Mouse (Mus musculus) CD8-positive naive resting alpha-beta T cell, adult 2 months (primary cell): ENCODE results near the gene Mybbp1a.
"Not testable (repeated sequence)": the region's sequence is repeated elsewhere in the genome, so short reads cannot be mapped to it uniquely, and the experiment has no call there.

ENCODE experiments used
- DNase-seq, 2 experiments: peaks; one replicate each; pipeline ENCODE4 v3.0.0; 2022; ENCODE audit warnings: low read depth in 2 of 2, low spot score in 2 of 2

Mybbp1a gene

DNA sequence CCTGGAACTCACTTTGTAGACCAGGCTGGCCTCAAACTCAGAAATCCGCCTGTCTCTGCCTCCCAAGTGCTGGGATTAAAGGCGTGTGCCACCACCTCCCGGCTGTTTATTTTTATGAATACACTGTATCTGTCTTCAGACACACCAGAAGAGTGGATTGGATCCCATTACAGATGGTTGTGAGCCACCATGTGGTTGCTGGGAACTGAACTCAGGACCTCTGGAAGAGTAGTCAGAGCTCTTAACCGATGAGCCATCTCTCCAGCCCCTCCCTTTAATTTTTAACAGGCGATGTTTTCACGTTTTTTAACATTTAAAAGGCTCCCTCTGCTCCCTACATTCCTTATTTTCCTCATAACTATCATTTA lies 574 bp upstream of the Mybbp1a start:
- not testable (repeated sequence) for DNase-seq

- DNase-seq = peak; percentile 48 to 72
Observed at GRCm38 (mm10) chr11:72446311-72447105, 5.4 kb downstream of the Mybbp1a start.

GRCm38 (mm10) chr11:72447475-72447874 lies 6.3 kb downstream of the Mybbp1a start:
- DNase-seq = no peak

GRCm38 (mm10) chr11:72452140-72452665 lies 11.0 kb downstream of the Mybbp1a start:
- DNase-seq = no peak

DNA sequence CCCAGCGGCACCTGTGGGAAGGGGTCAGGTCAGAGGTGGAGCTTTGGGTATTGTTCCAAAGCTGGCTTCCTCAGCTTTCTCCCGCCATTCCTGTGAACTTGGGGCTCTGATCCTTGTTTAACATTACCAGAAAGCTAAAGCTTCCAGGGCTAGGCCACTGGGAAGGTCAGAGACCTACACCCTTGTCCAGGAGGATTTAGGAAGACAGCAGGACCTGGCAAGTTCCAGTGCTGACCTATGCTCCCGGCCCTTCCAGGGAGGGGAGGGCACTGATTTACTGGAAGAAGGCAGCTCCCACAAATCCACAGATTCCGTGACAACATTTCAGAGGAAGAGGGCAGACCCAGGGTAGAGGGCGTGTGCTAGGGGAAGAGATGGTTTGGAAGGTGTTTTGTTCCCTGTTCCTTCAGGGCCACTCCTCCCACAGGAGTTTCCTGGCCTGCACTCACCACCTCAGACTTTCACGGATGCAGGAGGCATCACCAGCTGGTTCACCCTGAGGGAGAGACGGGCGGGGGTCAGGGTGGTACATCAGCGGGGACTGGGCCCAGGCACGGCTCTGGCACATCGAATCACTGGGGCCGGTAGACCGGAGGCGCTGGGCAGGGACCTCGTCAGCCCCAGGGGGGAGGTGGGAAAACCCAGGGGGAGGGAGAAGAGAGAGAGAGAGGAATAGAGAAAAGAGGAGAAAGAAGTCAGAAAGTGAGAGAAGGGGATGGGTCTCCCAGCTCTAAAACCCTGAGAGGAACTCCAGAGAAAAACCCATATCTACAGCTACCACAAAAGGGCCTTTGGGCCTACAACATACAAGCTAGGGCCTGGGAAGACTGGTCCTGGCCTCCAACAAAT lies 12.2 kb downstream of the Mybbp1a start:
- DNase-seq = no peak

- no peak for DNase-seq
Observed at GRCm38 (mm10) chr11:72455694-72456093, 14.5 kb downstream of the Mybbp1a start.

DNA sequence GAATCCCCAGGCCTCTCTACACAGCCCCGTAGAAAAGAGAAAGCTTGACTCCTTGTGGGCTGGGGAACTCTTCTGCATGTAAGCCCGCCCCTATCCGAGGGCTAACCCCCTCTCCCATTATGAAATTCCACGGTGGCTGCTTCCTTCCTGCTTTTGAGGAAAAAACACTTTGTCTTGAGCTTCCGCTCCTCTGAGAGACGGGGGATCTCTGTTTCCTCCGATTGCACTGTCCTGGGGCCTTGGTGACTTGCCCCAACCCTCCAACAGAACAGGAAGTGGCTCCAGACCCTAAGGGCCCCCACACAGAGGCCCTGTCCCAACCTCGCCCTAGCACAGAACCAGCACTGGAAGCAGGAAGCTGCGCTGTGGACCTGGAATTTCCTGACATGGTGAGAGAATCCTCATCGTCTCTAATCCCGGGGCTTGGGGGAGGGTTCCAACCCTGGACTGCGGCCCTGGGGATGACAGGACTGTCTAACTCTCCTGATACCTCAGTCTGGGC lies 16.9 kb downstream of the Mybbp1a start:
- DNase-seq = no peak

DNA sequence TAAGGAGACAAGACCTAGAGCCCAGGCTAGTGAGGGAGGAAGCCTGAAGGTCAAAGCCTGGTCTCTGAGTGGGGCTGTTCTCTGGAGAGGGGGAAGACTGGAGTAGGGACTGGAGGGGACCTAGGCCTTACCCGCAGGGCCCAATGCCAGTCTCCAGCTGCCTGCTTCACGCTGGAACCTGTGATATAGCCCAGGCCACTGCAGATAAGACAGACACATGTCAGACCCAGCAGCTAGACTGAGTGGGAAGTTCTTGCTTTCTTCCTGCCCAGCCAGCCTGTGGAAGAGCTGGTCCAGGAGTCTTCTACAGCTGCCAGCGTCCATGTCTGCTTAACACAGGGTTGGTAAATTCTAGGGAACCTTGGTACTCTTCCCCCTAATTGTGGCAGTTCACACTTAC lies 17.3 kb downstream of the Mybbp1a start:
- no peak for DNase-seq

DNA sequence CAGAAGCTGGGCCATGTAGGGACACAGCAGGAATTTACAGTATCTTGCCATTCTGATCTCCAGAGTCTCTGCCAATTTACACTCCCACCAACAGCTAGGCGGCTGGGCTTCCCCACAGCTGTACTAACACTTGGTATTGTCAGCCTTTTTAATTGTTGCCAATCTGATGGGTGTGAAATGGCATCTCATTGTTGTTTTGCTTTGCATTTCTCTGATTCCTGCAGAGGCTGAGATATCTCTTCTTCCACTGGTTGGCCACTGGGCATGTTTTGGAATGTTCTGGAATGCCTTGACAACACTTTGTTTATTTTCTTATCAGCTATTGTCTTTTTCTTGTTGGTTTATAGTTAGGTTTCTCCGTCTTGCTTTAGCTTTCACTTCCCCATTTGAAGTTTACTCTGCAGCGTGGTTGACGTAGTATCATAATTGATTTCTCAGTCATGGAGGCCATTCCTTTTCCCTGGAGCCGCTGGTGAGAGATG lies 20.4 kb downstream of the Mybbp1a start:
- DNase-seq = no peak

- DNase-seq = no peak
Observed at GRCm38 (mm10) chr11:72464821-72465220, 23.7 kb downstream of the Mybbp1a start.

GRCm38 (mm10) chr11:72465978-72466693 lies 25.0 kb downstream of the Mybbp1a start:
- no peak for DNase-seq

- no peak for DNase-seq
Observed at GRCm38 (mm10) chr11:72466694-72467507, 25.7 kb downstream of the Mybbp1a start.

- DNase-seq = no peak
Observed at GRCm38 (mm10) chr11:72468525-72468924, 27.4 kb downstream of the Mybbp1a start.

DNA sequence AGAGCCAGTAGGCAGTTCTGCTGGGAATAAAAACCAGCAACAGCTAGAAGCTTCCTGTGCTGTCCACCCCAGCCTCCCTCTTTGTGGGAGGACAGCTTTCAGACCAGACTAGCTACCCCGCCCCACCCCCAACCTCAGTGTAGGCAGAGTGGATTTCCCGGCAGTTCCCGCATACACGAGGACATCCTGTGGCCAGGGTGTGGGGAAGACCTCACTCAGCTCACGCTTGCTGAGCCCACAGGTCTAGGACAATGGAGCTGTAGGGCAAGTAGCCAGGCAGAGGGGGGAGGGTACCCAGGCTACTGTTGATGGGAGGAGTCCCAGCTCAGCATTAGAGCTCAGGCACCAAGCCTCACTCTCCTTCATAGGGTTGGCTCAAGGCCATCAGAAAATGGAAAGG lies 28.1 kb downstream of the Mybbp1a start:
- no peak for DNase-seq

GRCm38 (mm10) chr11:72470004-72470403 lies 28.8 kb downstream of the Mybbp1a start:
- DNase-seq = no peak

DNA sequence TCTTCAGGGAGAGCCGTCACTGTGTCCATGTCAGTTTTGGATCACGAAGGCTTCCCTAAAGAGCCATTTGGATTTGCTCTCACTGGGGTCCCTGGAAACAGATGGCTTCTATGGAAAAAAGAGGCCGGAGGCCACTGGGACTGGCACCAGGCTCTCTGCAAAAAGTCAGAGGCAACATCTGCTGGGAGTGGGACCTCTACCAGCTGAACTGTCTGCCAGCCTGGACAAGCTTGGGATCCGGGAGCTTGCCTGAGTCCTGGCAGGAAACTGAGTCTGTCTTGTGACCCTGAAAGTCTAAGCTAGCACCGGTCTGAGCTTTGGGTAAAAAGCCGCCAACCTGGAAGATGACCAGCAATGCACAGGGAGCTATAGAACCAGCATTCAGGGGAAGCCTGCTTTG lies 30.2 kb downstream of the Mybbp1a start:
- no peak for DNase-seq

- no peak for DNase-seq
Observed at GRCm38 (mm10) chr11:72473540-72473939, 32.4 kb downstream of the Mybbp1a start.

DNA sequence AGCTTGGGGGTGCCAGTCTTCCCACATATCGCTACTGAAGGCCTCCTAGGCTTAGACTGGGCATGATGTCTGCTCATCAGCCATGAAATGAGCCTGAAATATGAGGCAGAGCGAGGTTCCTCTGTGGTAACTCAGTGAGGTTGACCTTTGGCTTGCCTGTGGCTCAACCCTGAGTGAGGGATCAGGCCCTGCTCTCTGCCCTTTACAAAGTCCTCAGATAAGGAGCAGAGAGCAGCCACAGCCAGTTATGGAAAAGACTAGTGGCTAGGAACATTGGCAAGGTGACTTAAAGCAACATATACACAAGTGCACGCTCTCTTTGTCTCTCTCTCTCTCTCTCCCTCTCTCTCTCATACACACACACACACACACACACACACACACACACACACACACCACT lies 33.8 kb downstream of the Mybbp1a start:
- no peak for DNase-seq

DNA sequence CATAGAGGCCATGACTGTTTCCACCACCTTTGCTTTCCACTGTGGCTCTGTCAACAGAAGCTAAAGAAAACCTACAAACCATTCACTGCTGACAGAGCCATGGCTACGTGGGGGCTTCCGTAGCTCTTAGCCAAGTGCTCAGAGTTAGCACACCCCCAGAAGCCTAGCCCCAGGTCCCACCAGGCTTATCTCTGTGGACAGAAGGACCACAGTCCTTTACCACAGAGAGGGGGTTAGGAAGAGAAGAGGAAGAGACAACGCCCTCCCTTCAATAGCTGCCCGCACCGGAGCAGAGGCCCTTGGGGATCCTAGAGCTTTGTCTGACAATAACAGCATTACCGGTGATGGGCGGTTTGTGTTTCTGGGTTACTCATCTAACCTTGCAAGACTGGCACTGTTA lies 34.3 kb downstream of the Mybbp1a start:
- no peak for DNase-seq

GRCm38 (mm10) chr11:72476074-72476625 lies 35.0 kb downstream of the Mybbp1a start:
- DNase-seq = no peak
